Mouse (Mus musculus) cerebellum, postnatal 10 days (tissue): ENCODE results near the gene Mpped2.

Experiments used
- DNase-seq, 2 experiments: peaks; one replicate each; pipeline ENCODE4 v3.0.0; 2021; ENCODE audit warnings: mixed read lengths in 2 of 2

The Mpped2 gene

GRCm38 (mm10) chr2:106746905-106747304 lies 53.8 kb downstream of the Mpped2 start:
- no peak for DNase-seq

GRCm38 (mm10) chr2:106747342-106747741 lies 54.3 kb downstream of the Mpped2 start:
- DNase-seq: no peak

GRCm38 (mm10) chr2:106750878-106751277 lies 57.8 kb downstream of the Mpped2 start:
- no peak for DNase-seq

GRCm38 (mm10) chr2:106753703-106754102 lies 60.6 kb downstream of the Mpped2 start:
- DNase-seq: no peak

GRCm38 (mm10) chr2:106754696-106755095 lies 61.6 kb downstream of the Mpped2 start:
- peak; percentile 70 to 74 for DNase-seq

- no peak for DNase-seq
Observed at GRCm38 (mm10) chr2:106756354-106757103, 63.5 kb downstream of the Mpped2 start.

GRCm38 (mm10) chr2:106762920-106763319 lies 69.9 kb downstream of the Mpped2 start:
- no peak for DNase-seq

- no peak for DNase-seq
Observed at GRCm38 (mm10) chr2:106769236-106769635, 76.2 kb downstream of the Mpped2 start.

- DNase-seq: no peak
Observed at GRCm38 (mm10) chr2:106772643-106773042, 79.6 kb downstream of the Mpped2 start.

- DNase-seq: no peak
Observed at GRCm38 (mm10) chr2:106774251-106775196, 81.5 kb downstream of the Mpped2 start.

- DNase-seq: no peak
Observed at GRCm38 (mm10) chr2:106775994-106776393, 82.9 kb downstream of the Mpped2 start.

GRCm38 (mm10) chr2:106778861-106779516 lies 85.9 kb downstream of the Mpped2 start:
- DNase-seq: no peak

GRCm38 (mm10) chr2:106781181-106782179 lies 88.4 kb downstream of the Mpped2 start:
- DNase-seq: no peak

GRCm38 (mm10) chr2:106783311-106783710 lies 90.2 kb downstream of the Mpped2 start:
- DNase-seq: no peak

- no peak for DNase-seq
Observed at GRCm38 (mm10) chr2:106788055-106788454, 95.0 kb downstream of the Mpped2 start.

- no peak for DNase-seq
Observed at GRCm38 (mm10) chr2:106788573-106788972, 95.5 kb downstream of the Mpped2 start.

GRCm38 (mm10) chr2:106789694-106790328 lies 96.7 kb downstream of the Mpped2 start:
- no peak for DNase-seq

GRCm38 (mm10) chr2:106790329-106790701 lies 97.2 kb downstream of the Mpped2 start:
- no peak for DNase-seq

- no peak for DNase-seq
Observed at GRCm38 (mm10) chr2:106796246-106796645, 103.2 kb downstream of the Mpped2 start.

- DNase-seq: no peak
Observed at GRCm38 (mm10) chr2:106797855-106798254, 104.8 kb downstream of the Mpped2 start.

GRCm38 (mm10) chr2:106798824-106799223 lies 105.8 kb downstream of the Mpped2 start:
- no peak for DNase-seq
